Mouse (Mus musculus): Measurements from ENCODE around the gene Gm43191.

DNA sequence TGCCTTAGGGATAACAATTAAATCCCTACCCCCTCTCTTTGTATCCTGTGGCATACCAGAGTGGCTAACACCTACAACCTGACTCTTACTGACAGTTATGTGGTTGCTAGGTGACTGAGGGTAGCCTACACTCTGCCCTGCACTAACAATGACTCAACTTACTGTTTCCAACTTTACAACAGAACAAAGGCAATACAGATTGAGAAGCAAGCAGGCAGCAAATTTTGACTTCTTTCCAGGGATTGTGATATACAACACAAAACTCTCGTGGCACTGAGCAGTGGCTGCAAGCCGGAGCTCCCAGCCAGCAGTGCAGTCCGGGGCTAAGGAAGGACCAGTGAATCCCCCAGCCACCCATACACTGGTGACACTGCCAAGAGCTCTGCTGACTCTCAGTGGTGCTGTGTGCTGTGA, 29.0 kb downstream of the Gm43191 start:
- TF ChIP-seq CTCF (IDR thresholded peaks at IDR 0.05; ENCODE audit: extremely low read depth, insufficient read depth, insufficient read length, insufficient replicate concordance) = no peak
- no peak for TF ChIP-seq POLR2A (IDR thresholded peaks at IDR 0.05; ENCODE audit: low read depth, low read length)
